Mouse (Mus musculus): ENCODE measurements around the gene Prdm11. TPM values are rescaled to one million over a fixed set of nuclear protein-coding genes. Genes with fewer than 3 reads are reported as not detected.

Gene Prdm11
- polyA plus RNA-seq, 1 experiment, result 4.6 TPM

DNA sequence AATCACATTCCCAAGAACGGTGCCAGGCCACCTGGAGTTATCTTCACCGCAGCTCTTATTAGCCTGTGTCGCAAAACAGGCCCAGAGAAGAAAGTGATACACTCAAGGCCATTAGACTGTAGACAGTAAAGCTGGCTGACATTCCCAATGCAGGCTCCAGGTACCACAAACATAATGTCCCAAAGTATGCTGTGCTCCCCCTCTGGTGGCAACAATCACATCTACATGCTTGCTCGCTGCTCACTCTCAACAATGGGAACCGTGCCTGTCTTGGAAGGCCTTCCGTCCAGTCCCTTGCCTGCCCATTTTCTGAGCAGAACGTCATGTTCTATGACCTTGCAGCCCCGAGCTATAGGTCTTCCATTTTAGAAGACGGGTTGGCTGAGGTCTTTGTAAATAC, 34.0 kb downstream of the Prdm11 start:
- DNase-seq (ENCODE audit: low read depth), result no peak

DNA sequence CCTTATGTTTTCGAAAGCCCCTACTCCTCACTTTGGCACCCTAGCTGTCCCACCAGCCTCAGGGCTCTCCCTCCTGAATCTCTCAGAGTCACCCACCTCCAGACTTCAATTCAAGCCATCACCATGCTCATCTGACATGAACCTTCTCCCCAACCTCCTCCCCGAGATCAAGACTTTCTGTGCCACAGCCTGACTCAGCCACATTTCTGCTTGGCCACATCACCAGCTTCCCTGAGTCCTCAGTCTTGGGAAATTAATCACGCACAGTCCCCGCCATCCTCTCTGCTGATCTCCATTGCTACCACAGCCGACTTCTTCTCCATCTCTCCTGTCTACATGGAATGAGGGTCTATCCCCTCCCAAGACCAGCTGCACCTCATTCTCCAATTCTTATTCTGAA, 34.5 kb downstream of the Prdm11 start:
- no peak for DNase-seq (ENCODE audit: low read depth)

DNA sequence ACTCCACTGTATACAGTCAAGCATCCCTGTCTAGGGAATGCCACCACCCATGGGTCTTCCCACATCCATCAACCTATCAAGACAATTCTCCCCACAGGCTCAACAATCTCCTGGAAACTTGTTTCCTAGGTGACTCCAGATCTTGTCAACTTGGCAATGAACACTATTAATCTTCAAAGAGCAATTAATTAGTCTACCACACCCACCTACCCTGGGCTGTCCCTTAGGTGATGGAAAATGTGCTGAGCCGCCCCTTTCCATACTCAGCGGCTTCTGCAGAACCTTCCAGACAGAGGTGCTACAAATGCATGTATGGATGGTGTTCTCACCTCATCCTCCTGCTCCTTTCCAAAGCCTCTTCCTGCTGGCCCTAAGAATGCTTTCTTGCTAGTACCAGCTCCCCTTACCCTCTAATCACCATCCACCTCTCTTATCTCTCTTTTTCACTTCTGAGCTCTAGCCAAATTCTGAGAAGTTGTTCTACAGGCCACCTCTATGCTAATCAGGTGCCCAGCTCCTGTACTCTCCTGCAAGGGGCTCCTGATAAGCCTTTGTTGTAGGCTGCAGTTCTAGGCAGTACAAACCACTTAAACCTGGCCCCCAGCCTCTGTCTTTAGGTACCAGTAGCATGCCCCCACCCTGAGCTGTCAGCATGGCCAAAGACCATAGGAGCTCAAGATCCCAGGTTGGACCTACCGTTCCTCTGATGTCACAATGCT, 37.8 kb downstream of the Prdm11 start:
- no peak for DNase-seq (ENCODE audit: low read depth)

DNA sequence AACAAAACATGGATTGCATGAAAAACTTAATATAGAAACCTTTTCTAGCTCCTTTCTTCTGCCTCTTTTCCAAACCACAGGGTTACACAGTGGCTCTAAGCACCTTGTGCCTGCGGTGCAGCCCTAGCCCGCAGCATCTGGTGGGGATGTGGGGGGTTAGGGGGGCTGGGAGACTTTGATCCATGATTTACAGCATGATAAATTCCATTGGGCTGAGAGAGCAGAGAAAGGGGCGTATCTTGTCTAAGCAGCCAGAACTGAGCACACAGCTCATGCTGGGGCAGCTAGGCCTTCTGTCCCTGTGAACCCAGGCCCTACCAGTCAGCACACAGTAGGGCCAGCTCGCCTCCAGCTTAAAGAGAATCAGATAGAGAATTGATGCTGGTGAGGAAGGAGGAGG, 40.9 kb downstream of the Prdm11 start:
- DNase-seq (ENCODE audit: low read depth), result no peak

DNA sequence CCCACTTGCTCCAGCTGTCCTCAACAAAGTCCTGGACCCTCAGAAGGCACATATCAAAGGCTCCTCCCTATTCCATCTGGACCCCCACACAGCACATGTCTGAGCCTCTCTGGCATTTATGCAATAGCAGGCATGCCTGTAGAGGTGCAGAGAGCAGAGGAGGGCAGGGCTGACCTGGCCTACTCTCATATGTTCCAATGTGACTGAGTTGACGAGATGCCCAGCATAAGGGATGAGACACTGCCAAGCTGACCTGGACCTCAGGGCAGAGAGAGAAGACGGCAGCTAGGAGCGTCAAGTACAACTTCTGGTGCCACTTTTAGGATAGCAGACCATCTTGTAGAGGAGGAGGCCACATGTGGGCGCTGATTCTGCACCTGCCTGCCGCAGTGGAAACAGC, 54.0 kb downstream of the Prdm11 start:
- DNase-seq (ENCODE audit: low read depth), result no peak

DNA sequence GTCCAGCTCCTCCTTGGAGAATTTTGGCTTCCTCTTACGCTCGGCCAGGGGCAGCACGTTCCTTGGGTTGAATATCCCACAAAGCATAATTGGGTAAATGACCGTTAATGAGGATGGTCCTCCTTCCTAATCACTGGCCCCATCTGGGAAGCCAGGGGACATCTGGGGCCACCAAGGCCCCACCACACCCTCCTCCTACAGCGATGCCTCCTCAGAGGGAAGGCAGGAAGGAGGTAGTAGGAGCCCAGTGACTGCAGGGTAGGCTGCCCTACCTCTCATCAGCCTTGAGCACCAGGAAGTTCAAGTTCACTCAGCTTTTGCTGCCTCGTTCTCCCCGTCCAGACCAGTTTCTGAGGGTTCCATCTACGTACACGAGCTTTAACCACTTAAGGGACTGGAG, 56.4 kb downstream of the Prdm11 start:
- DNase-seq (ENCODE audit: low read depth), result no peak

DNA sequence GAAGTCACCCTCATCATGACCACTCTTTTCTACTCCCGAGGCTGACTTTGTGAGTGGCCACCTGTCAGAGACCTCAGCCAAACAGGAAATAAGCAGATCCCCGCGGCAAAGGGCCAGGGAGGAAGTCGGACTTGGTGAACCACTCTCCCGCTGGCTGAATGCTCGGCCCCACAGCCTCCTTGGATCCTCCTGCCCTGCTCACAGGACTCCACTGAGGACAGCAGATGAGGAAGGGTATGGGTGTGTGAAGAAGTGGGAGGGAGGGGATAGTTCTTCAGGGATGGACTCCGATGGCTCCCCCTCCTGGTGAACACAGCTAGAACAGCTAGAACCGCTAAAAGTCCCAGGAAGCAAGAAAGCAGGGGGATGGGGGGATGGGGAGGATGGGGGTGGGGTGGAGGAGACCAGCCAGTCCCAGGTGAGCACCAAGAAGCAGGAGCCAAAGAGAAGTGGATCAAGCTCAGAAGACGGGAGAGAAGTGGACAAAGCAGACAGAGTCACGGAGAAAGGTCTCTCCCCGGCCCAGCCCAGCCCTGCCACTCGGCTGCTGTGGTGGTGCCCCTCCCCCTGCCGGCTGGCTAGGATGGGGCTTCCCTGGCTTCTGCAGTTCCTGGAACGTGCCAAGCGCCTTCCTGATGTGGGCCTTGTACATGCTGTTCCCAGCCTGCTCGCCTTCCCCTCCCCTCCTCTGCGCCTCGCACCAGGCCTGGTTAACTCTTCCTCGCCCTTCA, 57.9 kb downstream of the Prdm11 start:
- no peak for DNase-seq (ENCODE audit: low read depth)

DNA sequence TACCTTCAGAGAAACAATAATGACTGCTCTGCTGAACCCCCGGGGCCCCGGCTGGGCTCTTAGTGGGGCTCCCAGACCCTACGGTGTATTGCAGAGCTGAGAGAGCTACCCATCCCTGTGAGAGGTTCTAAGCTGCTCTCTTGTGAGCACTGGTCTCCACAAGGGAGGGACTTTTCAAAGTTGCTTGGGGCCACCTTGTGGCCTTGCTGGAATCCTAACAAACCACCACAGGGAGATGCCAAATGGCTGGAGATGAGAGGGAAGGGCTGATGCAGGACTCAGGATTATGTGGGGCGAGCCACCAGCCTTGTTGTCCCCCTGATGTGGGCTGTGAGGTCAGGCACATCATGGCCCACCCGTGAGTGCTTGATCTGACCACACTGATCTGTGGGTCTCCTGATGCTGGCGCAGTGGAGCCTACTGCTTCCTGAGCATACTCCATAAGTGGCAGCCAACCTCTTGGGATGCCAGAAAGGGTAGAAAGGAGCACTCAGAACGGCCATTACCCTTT, 58.8 kb downstream of the Prdm11 start:
- DNase-seq (ENCODE audit: low read depth), result no peak

GRCm38 (mm10) chr2:92985600-92985999, 60.4 kb downstream of the Prdm11 start:
- no peak for DNase-seq (ENCODE audit: low read depth)

- no peak for DNase-seq (ENCODE audit: low read depth)
Measured at GRCm38 (mm10) chr2:92985171-92985570, 60.8 kb downstream of the Prdm11 start.

DNA sequence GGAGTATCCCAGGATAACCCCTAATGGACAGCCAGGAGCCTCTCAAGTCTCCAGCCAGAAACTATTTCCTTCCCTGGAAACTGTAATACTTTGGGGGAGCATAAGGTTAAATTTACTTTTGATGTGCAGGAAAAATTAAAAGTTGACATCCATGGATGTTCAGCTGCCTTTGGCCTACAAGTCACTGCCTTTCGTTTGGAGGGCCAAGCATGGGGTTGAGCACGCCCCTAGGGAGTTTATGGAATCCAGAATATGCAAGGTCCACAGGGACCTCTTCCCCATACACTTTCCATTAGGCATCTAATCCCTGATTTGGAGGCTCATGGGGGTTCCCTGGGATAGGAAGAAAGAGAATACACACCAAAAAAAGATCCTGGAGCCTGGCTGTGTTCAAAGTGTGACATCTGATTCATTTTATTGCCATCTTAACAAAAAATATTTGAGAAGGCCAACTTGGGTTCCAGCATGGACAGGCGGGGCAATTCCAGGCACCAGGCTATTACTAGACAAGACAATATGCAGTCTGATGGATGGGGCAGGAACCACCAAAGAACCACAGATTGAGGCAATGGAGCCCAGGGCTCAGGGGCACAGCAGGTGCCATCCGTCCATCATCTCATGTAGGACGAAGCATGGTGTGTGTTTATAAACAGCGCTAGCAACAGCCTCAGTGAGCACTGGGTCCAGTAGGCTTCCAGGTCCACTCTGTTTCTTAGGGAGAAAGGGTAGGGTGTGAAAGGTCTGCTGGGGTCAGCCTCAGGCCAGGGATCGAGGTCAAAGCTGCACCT, 61.5 kb downstream of the Prdm11 start:
- DNase-seq (ENCODE audit: low read depth), result no peak

- no peak for DNase-seq (ENCODE audit: low read depth)
Measured at GRCm38 (mm10) chr2:92983273-92983620, 62.7 kb downstream of the Prdm11 start.

DNA sequence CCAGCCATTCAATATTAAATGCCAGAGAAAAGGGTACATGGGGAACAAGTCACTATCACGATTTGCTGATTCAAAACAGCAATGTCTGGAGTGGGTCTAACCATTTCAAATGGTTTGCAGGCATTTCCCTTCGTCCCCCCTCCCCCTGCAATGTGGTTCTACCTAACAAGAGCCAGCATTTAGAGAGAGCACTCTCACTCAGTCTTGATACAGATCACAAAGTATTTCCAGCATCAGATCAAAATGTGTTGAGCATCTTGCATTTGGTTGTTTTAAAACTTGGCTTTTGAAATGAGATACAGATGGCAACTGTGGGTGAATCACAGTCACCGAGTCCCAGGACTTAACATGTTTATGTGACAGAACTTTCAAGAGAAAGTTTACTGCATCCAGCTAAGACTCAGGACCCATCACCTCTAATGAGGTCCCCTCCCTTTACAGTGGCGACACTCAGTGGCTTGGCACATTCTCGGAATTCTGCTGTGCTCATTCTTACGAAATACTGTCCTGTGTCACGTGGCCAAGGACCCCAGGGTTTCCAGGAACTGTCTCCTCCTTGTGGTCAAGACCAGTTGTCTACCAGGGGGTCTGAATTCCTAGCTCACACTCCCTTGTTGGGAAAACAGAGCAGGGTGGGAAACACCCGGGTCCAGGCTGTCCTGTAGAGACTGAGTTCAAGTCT, 63.2 kb downstream of the Prdm11 start:
- no peak for DNase-seq (ENCODE audit: low read depth)

GRCm38 (mm10) chr2:92980165-92980564, 65.8 kb downstream of the Prdm11 start:
- DNase-seq (ENCODE audit: low read depth), result no peak

GRCm38 (mm10) chr2:92975031-92975790, 70.8 kb downstream of the Prdm11 start:
- DNase-seq (ENCODE audit: low read depth), result no peak

DNA sequence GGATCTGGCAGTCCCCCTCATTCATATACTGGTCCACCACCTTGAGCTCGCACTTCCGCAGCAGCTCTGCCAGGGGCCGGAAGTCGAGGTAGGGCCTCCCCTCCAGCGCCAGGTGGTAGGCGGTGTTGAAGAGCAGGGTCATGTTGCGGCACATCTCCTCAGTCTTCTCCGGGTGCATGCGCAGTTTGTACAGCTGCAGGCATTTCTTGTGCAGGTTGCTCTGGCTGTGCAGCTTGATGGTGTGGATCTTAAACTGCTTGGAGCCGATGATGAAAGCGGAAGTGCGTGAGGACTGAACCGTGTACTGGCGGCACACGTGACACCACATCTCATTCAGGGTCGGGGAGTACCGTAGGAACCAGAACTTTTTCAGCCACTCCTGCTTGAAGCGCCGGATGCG, 72.3 kb downstream of the Prdm11 start:
- DNase-seq (ENCODE audit: low read depth), result no peak

GRCm38 (mm10) chr2:92972071-92972470, 73.9 kb downstream of the Prdm11 start:
- DNase-seq (ENCODE audit: low read depth), result no peak

- DNase-seq (ENCODE audit: low read depth), result no peak
Measured at GRCm38 (mm10) chr2:92971536-92971935, 74.4 kb downstream of the Prdm11 start.

- DNase-seq (ENCODE audit: low read depth), result no peak
Measured at GRCm38 (mm10) chr2:92971069-92971468, 74.9 kb downstream of the Prdm11 start.

- no peak for DNase-seq (ENCODE audit: low read depth)
Measured at GRCm38 (mm10) chr2:92967839-92968166, 78.2 kb downstream of the Prdm11 start.
